Mouse (Mus musculus): ENCODE data around the gene Castor2.

The Castor2 gene

DNA sequence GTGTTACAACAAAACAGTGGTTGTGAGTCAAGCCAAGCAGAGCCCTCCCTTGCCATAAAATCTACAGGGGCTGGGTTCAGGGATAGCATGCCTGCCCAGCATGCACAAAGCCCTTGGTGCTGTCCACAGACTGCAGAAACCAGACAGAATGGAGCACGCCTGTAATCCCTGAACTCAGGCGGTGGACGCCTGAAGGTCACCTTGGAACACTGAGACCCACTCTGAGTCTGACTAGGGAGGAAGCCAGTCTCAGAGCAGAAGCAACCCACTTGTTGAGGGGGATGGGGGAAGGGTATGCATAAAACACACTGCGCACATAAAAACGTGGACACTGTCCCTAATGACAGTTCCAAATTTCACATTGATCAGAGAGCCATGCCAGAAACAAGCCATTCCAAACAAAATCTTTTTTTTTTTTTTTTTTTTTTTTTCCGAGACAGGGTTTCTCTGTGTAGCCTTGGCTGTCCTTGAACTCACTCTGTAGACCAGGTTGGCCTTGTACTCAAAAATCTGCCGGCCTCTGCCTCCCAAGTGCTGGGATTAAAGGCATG is 56.5 kb downstream of the Castor2 start:
- DNase-seq (ENCODE audit: low spot score in 2 of 2), result no peak

DNA sequence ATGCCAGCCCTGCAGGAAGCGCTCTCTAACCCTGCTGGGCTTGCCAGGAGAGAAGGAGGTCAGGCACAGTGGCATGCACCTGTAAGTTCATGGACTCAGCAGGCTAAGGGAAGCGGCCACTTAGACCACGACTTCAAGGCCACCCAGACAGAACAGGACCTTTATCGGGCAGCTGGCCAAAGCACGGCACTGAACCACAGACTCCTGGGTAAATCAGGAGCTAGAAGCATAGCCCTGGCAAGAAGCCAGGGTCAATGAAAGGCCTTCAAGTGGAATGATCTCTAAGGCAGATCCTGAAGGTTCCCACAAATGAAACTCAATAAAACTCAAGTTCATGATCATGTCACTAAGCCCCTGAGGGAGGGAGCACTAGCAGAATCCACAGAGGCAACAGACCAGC is 65.2 kb downstream of the Castor2 start:
- no peak for DNase-seq (ENCODE audit: low spot score in 2 of 2)

DNA sequence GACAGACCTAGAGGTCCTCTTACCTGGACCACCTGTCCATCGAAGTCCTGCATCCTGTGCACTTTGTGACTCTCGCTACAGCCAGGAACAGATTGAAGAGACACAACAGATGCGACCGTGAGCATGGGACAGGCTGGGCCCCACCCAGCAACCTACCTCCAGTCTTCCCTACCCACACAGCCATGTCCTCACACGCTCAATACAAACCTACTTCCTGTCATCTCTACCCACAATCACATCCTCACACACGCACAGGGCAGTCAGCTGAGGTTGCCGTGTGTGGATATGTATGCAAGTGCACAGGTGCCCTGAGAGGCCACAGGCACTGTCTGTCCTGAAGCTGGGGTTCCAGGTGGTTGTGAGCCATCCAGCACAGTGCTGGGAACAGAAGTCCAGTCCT is 67.1 kb downstream of the Castor2 start:
- DNase-seq (ENCODE audit: low spot score in 2 of 2), result no peak

DNA sequence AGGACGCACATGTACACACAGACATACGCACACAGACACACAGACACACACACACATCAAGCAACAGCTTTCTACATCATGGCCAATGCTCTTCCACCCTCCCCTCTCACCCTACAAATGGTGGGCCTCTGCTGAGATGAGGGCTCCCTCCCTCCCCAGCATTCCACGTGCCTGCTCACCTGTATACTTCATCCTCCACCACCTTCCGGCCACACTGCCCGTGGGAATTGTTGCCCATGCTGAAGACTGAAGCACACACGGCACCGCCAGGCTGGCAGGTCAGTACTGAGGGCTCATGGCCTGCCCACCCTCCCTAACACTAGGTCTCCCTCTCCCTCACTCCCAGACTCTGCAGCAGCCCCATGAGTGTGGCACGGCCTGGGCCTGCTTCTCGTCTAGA is 68.5 kb downstream of the Castor2 start:
- no peak for DNase-seq (ENCODE audit: low spot score in 2 of 2)

DNA sequence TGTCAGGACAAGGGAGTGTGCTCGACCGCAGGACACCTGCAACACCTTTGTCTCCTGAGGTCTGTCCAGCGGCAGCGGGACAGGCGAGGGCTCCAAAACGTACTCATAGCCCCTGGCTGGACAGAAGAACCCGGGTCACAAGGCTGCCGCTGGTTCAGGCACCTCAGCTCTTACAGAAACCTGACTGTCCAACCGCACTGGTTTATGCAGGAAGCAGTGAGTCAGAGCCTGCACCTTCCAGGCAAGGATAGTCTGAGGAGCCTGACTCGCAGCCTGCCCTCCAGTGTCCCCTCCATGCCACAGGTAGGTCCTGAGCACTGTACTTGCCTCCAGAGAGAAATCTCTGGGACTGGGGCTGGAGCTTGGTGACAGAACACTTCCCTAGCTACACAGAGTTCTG is 69.7 kb downstream of the Castor2 start:
- no peak for DNase-seq (ENCODE audit: low spot score in 2 of 2)

DNA sequence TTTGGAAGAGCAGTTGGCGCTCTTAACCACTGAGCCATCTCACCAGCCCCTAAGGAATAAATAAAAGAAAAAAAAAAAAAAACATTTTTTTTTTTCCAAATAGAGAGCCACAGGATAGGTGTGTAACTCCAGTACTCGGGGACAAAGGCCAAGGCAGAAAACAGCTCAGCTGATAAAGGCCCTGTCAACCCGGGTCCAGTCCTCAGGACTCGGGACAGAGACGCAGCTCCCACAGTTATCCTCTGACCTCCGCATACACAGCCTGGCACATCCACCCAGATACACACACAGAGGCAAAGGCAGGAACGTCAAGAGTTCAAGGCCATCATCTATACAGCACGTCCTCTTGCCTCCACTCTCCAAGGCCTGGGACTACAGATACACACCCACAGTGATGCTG is 70.7 kb downstream of the Castor2 start:
- DNase-seq (ENCODE audit: low spot score in 2 of 2), result no peak

DNA sequence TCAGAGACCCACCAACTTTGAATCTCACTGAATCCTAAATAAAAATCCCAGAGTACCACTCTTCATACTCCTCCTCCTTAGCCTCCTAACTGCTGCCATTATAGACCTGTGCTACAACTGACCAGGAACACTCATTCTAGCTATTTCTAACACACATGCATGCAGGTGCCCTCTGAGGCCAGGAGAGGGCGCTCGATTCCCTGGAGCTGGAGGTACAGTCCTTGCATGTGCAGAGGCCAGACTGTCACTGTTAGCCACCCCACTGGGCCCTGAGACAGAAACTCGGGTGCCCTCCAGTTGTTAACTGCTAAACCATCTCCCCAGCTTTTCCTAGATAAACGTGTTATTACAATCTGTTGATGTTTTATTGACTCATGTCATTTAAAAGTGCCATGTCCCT is 73.7 kb downstream of the Castor2 start:
- peak; percentile 10 to 42 for DNase-seq (ENCODE audit: low spot score in 2 of 2)

DNA sequence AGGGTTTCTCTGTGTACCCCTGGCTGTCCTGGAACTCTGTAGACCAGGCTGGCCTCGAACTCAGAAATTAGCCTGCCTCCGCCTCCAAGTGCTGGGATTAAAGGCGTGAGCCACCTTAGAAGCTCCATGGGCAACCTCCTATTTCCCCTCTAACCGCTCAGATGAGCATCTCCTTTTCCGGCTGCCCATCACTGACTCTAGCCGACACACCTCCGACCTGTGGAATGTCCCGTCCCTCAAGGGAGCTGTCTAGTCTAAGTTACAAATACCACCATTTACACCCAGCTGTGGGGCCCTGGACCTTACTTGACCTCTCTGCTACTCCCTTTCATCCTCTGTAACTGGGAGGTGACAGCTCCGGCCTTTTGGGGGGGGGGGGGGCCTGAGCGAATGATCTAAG is 76.2 kb downstream of the Castor2 start:
- no peak for DNase-seq (ENCODE audit: low spot score in 2 of 2)

DNA sequence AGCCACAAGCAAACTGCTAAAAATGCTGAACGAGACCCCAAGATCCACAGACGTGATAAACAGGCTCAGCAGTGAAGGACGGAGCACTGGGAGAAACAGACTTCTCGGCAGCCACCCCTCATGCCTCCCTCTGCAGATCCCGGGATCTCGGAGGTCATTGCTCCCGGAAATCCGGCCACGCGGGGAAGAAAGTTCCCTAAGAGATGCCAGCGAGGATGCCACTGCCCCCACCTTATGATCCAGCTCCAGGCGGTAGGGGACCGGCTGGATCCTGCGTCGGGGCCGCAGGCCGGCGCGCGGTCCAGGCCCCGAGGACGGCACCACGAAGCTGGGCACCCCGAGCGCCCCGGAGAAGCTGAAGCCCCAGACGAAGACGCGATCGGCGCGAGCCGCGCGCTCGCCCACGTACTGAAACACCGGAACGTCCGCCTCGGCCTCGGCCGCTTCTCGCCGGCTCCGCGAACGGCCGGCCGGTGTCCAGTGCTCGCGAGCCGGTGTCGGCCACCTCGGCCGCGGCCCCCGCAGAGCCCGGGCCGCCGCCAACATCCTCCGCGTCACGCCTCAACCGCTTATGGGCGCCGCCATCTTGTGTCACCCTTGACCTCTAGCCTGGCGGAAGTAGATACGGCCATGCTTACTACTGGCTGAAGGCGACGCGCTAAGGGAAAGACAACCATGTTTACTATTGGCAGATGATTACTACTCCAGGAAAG is 76.8 kb downstream of the Castor2 start, which contains the start of gene Rcc1l:
Rcc1l (minus strand) TSS at position 606 of the 713 bp plus-strand sequence.
- peak; percentile 80 to 83 for DNase-seq (ENCODE audit: low spot score in 2 of 2)

DNA sequence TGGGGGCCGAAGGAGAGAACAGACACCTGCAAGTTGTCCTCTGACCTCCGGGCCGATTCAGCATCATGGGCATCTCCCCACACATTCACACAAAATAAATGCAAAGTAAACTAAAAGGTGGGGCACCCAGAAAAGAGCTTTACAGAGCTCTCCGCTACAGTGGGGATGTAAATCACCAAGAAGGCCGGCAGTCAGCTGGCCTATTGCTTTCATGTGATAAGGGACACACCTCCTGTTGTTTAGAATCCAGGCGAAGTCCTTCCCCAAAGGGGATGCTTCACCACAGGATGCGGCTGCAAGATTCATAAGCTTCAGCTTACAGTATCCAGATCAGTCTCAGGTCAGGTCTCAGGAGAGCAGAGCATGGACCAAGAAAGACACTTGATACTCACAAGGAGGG is 79.0 kb downstream of the Castor2 start:
- DNase-seq (ENCODE audit: low spot score in 2 of 2), result no peak

DNA sequence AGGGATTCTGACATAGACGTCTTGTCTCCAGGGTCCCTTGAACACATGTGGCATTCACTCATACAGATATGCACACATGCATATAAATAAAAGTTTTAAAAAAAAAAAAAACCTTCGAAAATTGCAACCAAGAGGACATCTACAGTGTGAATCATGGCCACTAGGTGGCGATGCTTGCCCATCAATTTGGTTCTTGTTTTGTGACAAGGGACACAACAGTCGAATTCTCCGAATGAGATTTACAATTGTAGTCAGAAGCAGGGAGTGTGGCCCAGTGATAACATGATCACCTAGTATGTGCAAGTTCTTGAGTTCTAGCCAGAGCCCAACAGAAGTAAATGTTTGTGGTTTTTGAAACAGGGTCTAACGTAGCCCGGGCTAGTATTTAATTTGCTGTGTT is 80.4 kb downstream of the Castor2 start:
- DNase-seq (ENCODE audit: low spot score in 2 of 2), result peak; percentile 70 to 76

DNA sequence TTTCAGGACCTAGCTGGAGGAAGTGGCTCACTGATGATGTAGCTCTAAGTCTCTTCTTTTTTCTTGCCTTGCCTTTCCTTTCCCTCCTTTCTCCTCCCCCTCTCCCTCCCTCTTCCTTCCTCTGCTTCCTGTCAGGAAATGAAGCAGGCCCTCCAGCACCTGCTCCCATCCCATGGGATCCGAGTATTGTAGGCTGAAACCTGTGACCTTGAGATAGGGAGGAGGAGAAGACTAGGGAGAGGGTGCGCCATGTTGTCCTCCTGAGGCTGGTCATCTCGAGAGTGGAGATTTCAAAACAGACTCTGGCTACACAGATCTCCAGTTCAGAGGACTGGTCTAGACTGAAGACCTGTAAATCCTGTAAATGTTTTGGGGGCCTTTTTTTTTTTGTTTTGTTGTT is 82.7 kb downstream of the Castor2 start:
- no peak for DNase-seq (ENCODE audit: low spot score in 2 of 2)

DNA sequence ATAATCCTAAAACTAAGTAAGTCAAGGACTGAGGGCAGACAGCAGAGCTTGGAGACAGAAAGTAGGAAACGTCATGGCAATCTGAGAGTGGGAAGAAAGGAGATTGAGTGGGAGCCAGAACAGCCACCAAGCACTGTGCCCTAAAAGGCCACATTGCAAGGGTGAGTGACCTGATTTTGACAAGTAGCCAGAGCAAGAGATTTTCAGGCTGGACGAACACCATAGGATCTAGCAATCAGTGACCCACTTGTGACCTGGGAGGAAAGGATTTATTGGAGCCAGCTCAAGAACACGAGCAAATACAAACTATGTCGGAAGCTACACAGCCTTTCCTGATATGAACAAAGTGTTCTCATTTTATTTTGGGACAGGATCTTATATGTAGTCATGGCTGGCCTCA is 83.2 kb downstream of the Castor2 start:
- DNase-seq (ENCODE audit: low spot score in 2 of 2), result no peak

DNA sequence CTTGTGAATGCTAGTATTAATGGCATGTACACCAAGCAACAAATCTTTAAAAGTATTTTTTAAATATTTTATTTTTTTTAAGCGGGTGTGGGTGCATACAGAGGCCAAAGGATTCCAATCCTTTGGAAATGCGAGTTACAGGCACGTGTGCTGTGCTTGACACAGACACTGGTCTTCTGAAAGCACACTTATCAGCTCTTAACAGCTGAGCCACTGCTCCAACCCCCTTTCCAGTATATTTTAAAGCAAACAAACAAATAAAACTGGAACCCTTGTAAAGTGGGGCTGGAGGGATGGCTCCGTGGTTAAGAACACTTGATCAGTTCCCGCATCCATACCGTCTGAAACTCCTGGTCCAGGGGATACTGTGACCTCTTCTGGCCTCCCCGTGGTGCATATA is 83.7 kb downstream of the Castor2 start:
- DNase-seq (ENCODE audit: low spot score in 2 of 2), result no peak

DNA sequence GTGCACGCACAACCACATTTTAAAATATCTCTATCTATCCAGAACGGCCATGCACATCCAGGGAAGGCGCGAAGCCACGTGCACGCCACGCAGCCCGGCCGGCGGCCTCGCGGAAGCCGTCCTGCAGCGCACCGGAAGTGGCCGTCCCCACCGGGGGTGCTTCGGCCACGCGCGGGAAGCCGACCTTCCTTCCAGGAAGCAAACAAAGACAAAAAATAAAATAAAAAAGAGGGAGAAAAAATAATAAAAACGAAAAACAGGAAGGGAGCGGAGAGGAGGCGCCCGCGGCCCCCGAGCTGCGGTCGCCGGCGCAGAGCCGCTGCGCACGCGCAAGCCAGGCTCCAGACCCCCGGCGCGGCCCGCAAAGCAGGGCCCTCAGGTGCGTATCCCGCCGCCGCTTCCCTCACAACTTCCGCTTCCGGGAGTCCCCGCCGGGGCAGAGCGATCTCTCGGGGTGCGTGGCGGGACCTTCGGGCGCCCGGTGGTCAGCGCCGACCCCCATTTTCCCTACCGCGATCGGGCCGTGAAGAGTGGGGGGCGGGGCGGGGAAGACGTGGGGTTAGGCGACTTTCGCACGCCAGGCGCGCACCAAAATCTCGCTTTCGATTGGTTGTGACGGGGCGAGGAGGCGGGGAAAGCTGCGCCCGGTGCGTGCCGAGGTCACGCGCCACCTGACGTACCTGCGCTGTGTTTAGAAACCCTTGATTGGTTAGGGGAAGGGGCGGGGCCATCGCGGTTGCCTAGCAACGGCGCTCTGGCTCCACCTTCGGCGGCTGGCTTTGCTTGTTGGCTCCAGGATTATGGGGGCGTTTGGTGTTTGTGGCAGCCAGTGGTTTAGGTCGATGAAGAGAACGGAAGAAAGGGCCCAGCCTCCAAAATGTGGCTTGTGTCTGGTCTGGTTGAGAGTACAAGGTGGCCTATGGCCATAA is 84.6 kb downstream of the Castor2 start, which contains the start of gene Gtf2ird2:
Gtf2ird2 (plus strand) TSS at position 140 of the 929 bp plus-strand sequence.
- peak; percentile 98 to 99 for DNase-seq (ENCODE audit: low spot score in 2 of 2)

DNA sequence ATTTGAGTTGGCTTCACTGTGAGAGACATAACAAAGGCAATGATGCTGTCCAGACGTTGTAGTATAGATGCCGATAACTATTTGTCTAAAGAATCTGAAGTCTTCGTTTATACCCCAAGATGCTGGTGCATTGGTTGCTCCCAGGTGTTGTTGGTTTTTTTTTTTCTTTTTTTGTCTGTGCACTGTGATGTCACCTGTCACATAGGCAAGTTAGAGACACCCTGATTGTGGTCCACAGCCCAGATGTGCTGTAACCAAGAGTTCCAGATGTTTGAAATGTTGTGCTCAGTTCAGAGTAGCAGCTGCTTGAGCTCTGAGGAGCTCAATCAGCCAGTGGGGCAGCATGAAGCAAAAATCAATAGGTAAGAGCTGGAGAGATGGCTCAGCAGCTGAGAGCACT is 86.5 kb downstream of the Castor2 start:
- DNase-seq (ENCODE audit: low spot score in 2 of 2), result no peak

DNA sequence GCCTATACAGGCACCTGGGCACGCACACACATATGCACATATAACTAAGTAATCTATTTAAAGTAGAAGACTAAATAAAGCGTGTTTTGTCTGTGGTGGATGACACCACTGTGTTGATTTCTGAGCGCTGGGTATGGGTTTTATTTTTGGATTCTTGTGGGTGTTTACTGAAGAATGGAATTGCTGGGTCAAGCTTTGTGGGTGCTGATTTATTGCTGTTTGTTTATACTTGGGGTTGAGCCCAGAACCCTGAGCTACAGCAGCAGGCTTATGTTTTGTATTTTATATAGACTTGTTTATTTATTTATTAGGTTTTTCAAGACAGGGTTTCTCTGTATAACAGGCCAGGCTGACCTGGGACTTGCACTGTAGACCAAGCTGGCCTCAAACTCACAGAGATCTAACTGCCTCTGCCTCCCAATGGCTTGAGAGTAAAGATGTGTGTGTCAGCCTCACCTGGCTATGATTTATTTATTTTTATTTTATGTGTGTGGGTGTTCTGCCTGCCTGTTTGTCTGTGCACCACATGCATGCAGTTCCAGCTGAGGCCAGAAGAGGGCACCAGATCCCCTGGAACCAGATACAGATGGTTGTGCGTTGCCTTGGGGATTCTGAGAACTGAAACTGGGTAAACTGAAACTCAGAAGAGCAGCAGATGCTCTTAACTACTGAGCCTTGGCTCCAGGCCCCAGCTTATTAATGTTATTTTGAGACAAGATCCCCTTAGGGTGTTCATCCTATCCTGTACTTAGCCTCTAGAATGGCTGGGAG is 87.6 kb downstream of the Castor2 start:
- peak; percentile 57 to 62 for DNase-seq (ENCODE audit: low spot score in 2 of 2)

DNA sequence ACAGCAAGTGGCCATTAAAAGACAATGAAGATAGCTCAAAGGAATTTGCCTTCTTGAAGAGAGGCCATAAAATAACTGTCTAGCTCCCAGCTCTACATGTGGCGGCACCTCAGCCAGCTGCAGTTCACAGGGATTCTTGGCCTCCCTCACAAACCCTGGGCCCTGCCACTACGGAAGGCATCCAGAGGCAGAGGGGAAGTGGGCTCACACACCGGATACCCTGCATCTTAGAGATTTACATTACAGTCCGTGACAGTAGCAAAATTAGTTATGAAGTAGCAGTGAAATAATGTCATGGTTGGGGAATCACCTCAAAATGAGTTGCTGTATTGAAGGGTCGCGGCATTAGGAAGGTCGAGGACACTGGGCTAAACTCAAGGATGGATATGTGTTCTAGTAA is 89.1 kb downstream of the Castor2 start:
- no peak for DNase-seq (ENCODE audit: low spot score in 2 of 2)

DNA sequence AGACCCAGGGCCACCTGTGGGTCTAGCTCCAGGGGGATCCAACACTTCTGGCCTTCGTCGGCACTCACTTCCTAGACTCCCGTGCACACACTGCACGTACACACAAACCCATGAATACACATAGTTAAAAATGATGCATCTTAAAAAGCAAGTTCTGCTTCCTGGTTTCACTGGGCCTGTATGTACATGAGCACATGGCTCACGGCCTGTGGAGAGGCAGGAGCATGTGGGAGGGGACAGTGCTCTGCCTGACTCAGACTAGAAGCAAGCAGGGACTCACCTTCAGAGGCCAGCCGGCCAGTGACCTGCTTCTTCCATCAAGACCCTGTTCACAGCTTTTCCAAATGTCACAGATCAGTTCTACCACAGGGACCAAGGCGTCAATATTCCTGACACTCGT is 94.2 kb downstream of the Castor2 start:
- no peak for DNase-seq (ENCODE audit: low spot score in 2 of 2)
